In the genomic region with DNA sequence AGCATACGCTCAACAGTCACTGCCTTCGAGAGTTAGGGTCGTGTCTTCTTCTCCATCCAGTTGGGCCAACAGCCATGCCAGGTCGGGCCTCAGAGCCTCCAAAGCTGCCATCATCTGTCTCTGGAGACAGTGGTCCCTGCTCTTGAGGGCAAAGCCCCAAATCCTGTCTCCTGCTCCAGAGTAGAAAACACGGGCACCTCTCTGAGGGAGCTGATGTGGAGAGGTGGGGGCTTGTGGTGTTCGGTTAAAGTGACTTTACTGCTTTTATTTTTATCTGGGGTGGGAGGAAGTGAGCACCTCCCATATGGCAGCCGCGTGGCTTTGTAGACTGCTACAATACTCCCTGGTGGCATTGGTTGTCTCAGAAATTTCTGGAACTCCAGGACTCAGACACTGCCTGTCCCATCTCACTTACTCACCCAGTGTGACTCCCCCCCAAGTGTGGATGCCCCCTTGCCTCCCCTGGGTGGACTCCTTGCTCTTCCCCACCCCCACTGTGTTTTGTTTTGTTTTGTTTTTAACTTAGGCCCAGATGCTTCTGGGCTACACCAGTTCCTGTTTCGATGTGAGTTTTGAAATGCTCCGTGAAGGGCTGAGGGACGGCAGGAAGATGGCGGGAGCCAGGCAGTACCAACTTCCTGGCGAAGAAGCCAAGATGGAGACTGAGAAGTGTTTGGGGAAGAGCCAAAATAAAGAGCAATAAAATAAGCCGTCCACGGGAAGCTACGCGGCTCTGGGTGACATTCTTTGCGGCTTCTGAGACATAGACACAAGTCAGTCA, we compare ENCODE assay signal across 14 mouse cellular contexts. TPM values are rescaled to one million over a fixed set of nuclear protein-coding genes. Genes with fewer than 3 reads are reported as not detected.
DNase-seq lines count a peak whose midpoint lies in the region; ATAC-seq and TF ChIP-seq lines count a peak whose summit lies in the region.
"Had no signal": no experiment of that assay in that cellular context is flagged by ENCODE, and none has a peak within 500 bp of the region (broad histone marks: within the 10 kb centered on the region; RNA-seq: fewer than 3 reads in every experiment).

No protein-coding gene starts in this region.

- no peak overlapping the region for H3K4me2 ChIP-seq in midbrain, embryonic 13.5 days (replicated peaks)
- H3K4me2 ChIP-seq: neural tube, embryonic 12.5 days had no signal

- H3K4me1 ChIP-seq in bone marrow macrophage, adult 2 months (ENCODE audit: control insufficient read depth, insufficient read depth, low read length), result peaks cover 21% of the 10 kb centered on the region
- peaks cover 7% of the 10 kb centered on the region for H3K4me1 ChIP-seq in midbrain, embryonic 13.5 days (replicated peaks)

- no peak overlapping the region for H3K9ac ChIP-seq in midbrain, embryonic 13.5 days (replicated peaks)
- H3K9ac ChIP-seq: neural tube, embryonic 12.5 days had no signal

- no peaks in the 10 kb centered on the region for H3K9me3 ChIP-seq in midbrain, embryonic 13.5 days
- H3K9me3 ChIP-seq: limb, embryonic 10.5 days; neural tube, embryonic 12.5 days had no signal

- peak; percentile 51 to 52 for DNase-seq in spleen, adult 18-20 months
- no peak for DNase-seq in spleen, adult 12 weeks (ENCODE audit: low spot score)
- DNase-seq in naive thymus-derived CD4-positive, alpha-beta T cell, adult 2 months (ENCODE audit: low read depth), result peak; percentile 79
- no peak for DNase-seq in kidney, adult 18-20 months
- no peak for DNase-seq in Muller cell, postnatal 12 days (ENCODE audit: inconsistent ontology term)
- DNase-seq: cerebellum, adult 11 months; embryo, embryonic 11 days; gastrocnemius, postnatal 25 days; heart, postnatal 36 days; kidney, adult 11 months had no signal

- H3K4me3 ChIP-seq in bone marrow macrophage, adult 2 months (ENCODE audit: insufficient read depth, low read length), result no peak overlapping the region
- H3K4me3 ChIP-seq in midbrain, embryonic 13.5 days (replicated peaks), result no peak overlapping the region
- H3K4me3 ChIP-seq: limb, embryonic 10.5 days; neural tube, embryonic 12.5 days had no signal

- WGBS in midbrain, embryonic 13.5 days, result 92% methylated on average over 18 of the region's 18 CpGs

- no peaks in the 10 kb centered on the region for H3K36me3 ChIP-seq in midbrain, embryonic 13.5 days
- H3K36me3 ChIP-seq: limb, embryonic 10.5 days; neural tube, embryonic 12.5 days had no signal

- no peak for TF ChIP-seq POLR2A in bone marrow macrophage, adult 2 months (IDR thresholded peaks at IDR 0.05; ENCODE audit: borderline replicate concordance, low read depth, low read length)

- no peaks in the 10 kb centered on the region for H3K27me3 ChIP-seq in midbrain, embryonic 13.5 days
- H3K27me3 ChIP-seq: neural tube, embryonic 12.5 days had no signal

- ATAC-seq in midbrain, embryonic 13.5 days, result no peak

- H3K27ac ChIP-seq in bone marrow macrophage, adult 2 months (ENCODE audit: insufficient read depth, low read depth, low read length), result peak overlapping the region; percentile 73
- H3K27ac ChIP-seq in midbrain, embryonic 13.5 days, result no peak overlapping the region
- H3K27ac ChIP-seq: limb, embryonic 10.5 days; neural tube, embryonic 12.5 days had no signal

- TF ChIP-seq CTCF in bone marrow macrophage, adult 2 months (IDR thresholded peaks at IDR 0.05; ENCODE audit: low read depth, low read length), result no peak

RNA-seq across cellular contexts. Expression of a gene that starts 9.0 kb away (rescaled TPM):
- polyA plus RNA-seq in bone marrow macrophage, adult 2 months (2012; ENCODE audit: insufficient read depth, insufficient read length, missing spikeins), result 145 and 163 TPM in 2 replicates
- 457 and 464 TPM in 2 replicates for polyA plus RNA-seq in midbrain, embryonic 13.5 days (2015; fragmentation: Nextera tagmentation; extraction: Ambion mirVana)

RNA-seq across cellular contexts. Expression of a gene that starts 34.6 kb away (rescaled TPM):
- polyA plus RNA-seq in bone marrow macrophage, adult 2 months (2012; ENCODE audit: insufficient read depth, insufficient read length, missing spikeins), result 203 and 230 TPM in 2 replicates
- 118 and 127 TPM in 2 replicates for polyA plus RNA-seq in midbrain, embryonic 13.5 days (2015; fragmentation: Nextera tagmentation; extraction: Ambion mirVana)

RNA-seq across cellular contexts. Expression of a gene that starts 45.9 kb away (rescaled TPM):
- 11.0 and 12.2 TPM in 2 replicates for polyA plus RNA-seq in bone marrow macrophage, adult 2 months (2012; ENCODE audit: insufficient read depth, insufficient read length, missing spikeins)
- polyA plus RNA-seq in midbrain, embryonic 13.5 days (2015; fragmentation: Nextera tagmentation; extraction: Ambion mirVana), result 0.93 TPM in 2 replicates

RNA-seq across cellular contexts. Expression of a gene that starts 58.2 kb away (rescaled TPM):
- polyA plus RNA-seq in bone marrow macrophage, adult 2 months (2012; ENCODE audit: insufficient read depth, insufficient read length, missing spikeins), result not detected in 2 replicates
- polyA plus RNA-seq in midbrain, embryonic 13.5 days (2015; fragmentation: Nextera tagmentation; extraction: Ambion mirVana), result 181 and 207 TPM in 2 replicates

Comparison
In these comparisons a context has a peak if more than half of its experiments do, and no peak if none do; other contexts are left out.
1. DNase-seq: peak in spleen, adult 18-20 months (2 of 2) and naive thymus-derived CD4-positive, alpha-beta T cell, adult 2 months (single experiment); none in spleen, adult 12 weeks (single experiment), kidney, adult 18-20 months (single experiment) and Muller cell, postnatal 12 days (single experiment).